Mouse (Mus musculus): ENCODE data around the gene Ptpn3.

DNA sequence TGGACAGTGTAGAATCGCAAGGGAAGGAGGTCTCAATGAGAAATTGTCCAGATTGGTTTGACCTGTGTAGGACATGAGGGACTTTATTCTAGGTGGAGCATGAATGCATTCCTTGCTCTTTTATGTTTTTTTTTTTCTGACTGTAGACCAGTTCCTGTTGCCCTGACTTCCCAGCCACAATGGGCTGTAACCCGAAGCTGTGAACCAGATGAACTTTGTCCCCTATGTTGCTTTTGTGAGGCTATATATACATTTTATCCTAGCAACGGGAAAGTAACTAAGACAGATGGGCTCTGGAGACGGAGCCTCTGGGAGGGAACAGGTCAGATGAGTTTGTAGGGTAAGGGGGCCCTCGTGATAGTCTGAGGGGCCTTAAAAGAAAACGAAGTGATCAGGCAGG is 115.6 kb downstream of the Ptpn3 start:
- no peak for TF ChIP-seq CTCF (IDR thresholded peaks at IDR 0.05; ENCODE audit: borderline replicate concordance, extremely low read depth, insufficient read depth, insufficient read length)
- no peak for TF ChIP-seq POLR2A (IDR thresholded peaks at IDR 0.05; ENCODE audit: borderline replicate concordance, extremely low read depth, insufficient read depth, insufficient read length, poor library complexity, severe bottlenecking)
